Mouse (Mus musculus) retina, embryonic 14.5 days (tissue): ENCODE data around the gene Gm21830.
A peak's percentile ranks its signal among the peaks of the same experiment; 100 is the strongest.
"Not testable (repeated sequence)": the region's sequence is repeated elsewhere in the genome, so short reads cannot be mapped to it uniquely, and the experiment has no call there.

Experiments
- DNase-seq: peaks from one replicate; pipeline ENCODE4 v3.0.0-alpha.2; 2015; ENCODE audit warnings: low spot score

Gene Gm21830

DNA sequence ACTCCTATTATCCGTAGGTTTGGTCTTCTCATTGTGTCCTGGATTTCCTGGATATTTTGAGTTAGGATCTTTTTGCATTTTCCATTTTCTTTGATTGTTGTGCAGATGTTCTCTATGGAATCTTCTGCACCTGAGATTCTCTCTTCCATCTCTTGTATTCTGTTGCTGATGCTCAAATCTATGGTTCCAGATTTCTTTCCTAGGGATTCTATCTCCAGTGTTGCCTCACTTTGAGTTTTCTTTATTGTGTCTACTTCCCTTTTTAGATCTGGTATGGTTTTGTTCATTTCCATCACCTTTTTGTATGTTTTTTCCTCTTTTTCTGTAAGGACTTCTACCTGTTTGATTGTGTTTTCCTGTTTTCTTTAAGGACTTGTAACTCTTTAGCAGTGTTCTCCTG lies at the start of gene Gm21830:
Gene Gm21830, plus strand, starts transcription at position 301 of the 400 bp plus-strand sequence.
- not testable (repeated sequence) for DNase-seq

DNA sequence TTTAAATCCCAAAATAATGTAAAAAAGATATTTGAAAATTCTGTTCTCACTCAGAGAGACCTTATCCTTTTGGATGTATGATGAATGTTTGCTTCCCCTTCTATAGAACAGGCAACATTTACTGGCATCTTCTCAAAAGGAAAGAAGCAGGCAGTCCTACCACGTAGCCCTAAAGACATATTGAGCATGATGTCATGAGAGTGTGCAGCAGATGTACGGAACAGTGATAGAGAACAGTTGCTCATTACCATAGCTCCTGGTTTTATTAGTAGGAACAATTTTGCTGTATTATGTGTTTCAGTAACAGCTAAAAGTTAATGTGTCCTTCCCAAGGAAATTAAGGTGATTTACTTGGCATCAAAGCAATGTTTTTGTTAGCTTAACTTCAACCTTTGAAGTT lies 49.0 kb upstream of the Gm21830 start:
- DNase-seq: no peak

DNA sequence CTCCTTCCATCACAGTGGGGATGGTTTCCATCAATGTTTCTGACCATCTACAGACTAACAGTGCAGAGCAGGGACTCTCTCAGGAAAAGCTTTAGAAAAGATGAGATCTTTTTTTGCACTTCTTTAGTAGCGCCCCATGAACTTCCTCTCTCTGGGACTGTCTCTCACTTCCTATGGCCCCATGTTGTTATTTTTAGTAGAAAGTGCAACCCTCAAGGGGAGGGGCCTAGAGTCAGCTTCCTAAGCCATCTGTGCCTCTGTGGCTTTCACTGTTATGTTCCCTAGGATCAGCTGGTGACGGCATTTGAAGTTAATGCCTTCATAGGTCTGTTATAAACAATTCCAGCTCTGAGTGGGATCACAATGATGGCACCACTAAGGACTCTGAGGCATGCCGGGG lies 35.0 kb upstream of the Gm21830 start:
- DNase-seq: no peak

GRCm38 (mm10) chr2:67420853-67421252 lies 7.3 kb downstream of the Gm21830 start:
- no peak for DNase-seq

GRCm38 (mm10) chr2:67422799-67423198 lies 9.3 kb downstream of the Gm21830 start:
- DNase-seq: no peak

DNA sequence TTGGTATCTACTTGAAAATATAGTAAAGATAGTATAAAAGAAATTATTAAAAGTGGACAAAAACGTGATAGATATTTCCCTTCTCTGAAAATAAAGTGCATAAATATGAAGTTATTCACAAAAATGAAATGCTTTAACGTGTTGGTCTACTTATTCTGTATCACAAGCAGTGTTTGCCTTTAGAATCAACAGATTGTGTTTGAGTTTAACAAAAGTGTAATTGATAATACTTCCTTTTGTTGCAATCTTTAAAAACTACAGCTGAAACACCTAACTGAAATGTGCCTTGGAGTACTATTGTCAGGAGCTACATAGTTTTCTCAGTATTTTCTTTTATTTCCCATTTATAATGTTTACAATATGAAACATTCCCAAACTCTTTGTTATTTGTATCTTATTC lies 19.6 kb downstream of the Gm21830 start, which contains the start of gene Gm26727:
Gene Gm26727, minus strand, starts transcription at position 101 of the 400 bp plus-strand sequence.
- no peak for DNase-seq

DNA sequence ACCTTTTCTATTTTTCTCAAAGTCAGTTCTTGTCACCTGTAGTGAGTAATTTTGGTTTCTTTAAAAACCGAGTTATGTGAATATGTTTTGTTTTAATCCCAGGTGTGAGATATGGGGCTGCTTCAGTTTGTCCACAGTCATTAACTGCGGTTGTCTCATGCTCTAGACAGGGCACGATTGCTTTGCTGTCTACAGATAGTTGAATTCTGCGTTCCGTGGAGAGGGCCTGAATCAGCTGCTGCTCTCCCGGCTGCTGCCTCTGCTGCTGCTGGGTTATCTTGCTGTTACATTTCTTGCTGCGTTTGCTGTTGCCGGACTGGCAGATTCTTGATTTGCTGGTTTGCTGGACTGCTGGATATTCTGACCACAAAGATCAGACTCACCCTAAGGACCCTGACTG lies 24.8 kb downstream of the Gm21830 start:
- no peak for DNase-seq

- no peak for DNase-seq
Observed at GRCm38 (mm10) chr2:67445780-67446179, 32.3 kb downstream of the Gm21830 start, which contains the start of gene Xirp2. TSS of gene Xirp2 (plus strand) at chr2:67446002.

GRCm38 (mm10) chr2:67446772-67447171 lies 33.2 kb downstream of the Gm21830 start:
- no peak for DNase-seq

GRCm38 (mm10) chr2:67447206-67447605 lies 33.7 kb downstream of the Gm21830 start:
- no peak for DNase-seq

- DNase-seq: no peak
Observed at GRCm38 (mm10) chr2:67460857-67461256, 47.3 kb downstream of the Gm21830 start.

- DNase-seq: no peak
Observed at GRCm38 (mm10) chr2:67467036-67467435, 53.5 kb downstream of the Gm21830 start.

GRCm38 (mm10) chr2:67470030-67470429 lies 56.5 kb downstream of the Gm21830 start:
- DNase-seq: not testable (repeated sequence)

GRCm38 (mm10) chr2:67477753-67478152 lies 64.2 kb downstream of the Gm21830 start:
- peak; percentile 86 for DNase-seq

- DNase-seq: no peak
Observed at GRCm38 (mm10) chr2:67481051-67481450, 67.5 kb downstream of the Gm21830 start.
